Mouse (Mus musculus): Measurements from ENCODE around the gene Ficd.

Gene Ficd

DNA sequence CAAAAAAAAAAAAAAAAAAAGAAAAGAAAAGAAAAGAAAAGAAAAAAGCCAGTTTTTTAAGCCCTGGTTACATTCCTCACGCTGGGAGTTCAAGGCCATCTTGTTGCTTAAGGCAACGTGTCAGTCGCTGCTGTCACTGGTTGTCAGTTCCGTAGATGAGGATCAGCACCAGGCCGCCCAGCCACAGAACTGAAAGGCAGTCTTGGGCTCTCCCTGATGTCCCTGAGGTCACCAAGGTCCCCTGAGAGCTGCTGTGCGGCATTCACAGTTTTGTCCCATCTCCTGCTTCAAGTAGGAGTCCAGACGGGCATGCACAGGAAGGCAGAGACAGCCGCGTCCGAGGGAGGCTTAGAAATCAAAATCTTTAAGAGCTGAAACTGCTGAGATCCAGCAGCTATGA lies 40.0 kb downstream of the Ficd start:
- no peak for DNase-seq

- DNase-seq: no peak
These were observed 40.7 kb downstream of the Ficd start for GRCm38 (mm10) chr5:113776128-113776895.

DNA sequence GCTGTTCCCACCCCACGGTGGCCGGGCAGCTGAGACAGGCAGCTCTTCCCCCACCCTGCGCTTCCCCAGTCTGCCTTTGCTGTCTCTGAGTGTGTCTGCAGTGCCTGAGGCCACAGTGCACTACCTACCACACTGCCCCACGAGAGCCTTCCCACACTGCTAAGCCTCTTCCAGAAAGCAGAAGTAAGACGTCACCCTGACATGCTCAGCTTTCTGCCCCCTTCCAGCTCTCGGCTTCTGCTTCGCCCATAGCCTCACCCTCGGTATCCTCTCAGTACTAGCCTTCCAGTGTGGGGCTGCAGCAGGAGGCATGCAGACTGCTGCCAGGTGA lies 41.3 kb downstream of the Ficd start:
- no peak for DNase-seq

DNA sequence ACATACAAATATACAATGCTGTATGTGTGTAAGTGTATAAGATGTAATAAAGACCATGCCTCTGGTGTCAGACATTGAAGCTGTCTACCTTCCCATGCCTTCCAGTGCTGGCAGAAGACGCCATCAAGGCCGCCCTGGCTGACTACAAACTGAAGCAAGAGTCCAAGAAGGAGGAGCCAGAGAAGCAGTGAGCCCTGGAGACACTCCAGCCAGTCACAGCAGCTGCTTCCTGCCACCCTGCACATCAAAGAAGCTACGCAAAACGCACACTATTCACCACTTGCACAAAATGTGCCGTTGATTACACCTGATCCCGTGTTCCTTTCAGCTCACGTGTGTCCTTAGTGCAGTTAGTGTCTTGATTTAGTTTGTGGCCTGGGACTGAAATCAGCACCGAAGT lies 42.1 kb downstream of the Ficd start:
- DNase-seq: peak; percentile 45

- DNase-seq: no peak
These were observed 44.0 kb downstream of the Ficd start for GRCm38 (mm10) chr5:113779569-113779968.

GRCm38 (mm10) chr5:113780082-113780752 lies 44.6 kb downstream of the Ficd start:
- DNase-seq: no peak

- DNase-seq: no peak
These were observed 45.2 kb downstream of the Ficd start for GRCm38 (mm10) chr5:113780763-113781162.

DNA sequence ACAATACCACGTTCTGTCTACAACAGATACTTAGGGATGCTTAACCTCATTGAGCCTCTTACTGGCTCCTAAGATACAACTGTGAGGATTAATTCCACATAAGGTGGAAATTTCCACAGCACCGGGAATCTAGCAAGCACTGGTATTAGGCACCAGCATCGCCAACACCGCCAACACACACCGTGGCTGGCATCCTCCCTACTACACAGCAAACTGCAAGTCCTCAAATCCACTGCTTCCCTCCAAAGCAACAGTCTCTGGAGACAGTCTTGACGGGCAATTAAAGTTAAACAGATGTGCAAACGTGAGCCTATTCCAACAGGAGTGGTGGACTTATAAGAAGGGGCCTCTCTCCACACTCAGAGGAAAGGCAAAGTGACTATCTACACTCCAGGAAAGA lies 45.7 kb downstream of the Ficd start:
- no peak for DNase-seq

GRCm38 (mm10) chr5:113781875-113782274 lies 46.3 kb downstream of the Ficd start:
- no peak for DNase-seq

GRCm38 (mm10) chr5:113782624-113783023 lies 47.0 kb downstream of the Ficd start:
- DNase-seq: peak; percentile 58

DNA sequence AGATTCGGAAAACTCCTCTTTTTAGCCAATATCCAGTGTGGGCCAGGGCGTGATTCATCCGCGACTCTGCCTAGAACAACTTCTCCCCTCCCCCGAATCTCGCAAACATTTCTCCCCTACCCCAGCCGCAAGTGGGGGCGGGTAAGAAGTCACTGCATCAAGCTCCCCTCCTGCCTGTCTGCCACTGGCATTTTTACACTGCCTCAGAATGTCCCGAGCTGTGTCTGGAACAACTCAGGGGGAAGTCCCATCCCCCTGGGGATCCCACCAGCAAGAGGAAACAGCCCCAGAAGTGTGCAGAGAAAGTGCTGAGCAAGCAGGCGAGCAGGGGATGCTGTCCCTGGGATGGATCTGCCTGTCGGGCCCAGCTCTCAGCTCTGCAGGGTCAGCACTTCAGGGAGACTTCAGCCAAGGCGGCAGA lies 48.0 kb downstream of the Ficd start:
- DNase-seq: peak; percentile 85

DNA sequence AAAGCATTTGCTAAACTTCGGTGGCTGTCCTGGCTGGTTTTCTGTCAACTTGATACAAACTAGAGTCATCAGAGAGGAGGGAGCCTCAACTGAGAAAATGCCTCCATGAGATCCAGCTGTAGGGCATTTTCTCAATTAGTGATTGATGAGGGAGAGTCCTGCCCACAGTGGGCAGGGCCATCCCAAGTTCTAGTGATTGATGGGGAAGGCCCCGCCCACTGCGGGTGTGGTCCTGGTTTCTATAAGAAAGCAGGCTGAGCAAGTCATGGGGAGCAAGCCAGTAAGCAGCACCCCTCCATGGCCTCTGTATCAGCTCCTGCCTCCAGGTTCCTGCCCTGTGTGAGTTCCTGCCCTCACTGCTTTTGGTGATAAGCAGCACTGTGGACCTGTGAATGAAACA lies 48.5 kb downstream of the Ficd start:
- peak; percentile 51 for DNase-seq

DNA sequence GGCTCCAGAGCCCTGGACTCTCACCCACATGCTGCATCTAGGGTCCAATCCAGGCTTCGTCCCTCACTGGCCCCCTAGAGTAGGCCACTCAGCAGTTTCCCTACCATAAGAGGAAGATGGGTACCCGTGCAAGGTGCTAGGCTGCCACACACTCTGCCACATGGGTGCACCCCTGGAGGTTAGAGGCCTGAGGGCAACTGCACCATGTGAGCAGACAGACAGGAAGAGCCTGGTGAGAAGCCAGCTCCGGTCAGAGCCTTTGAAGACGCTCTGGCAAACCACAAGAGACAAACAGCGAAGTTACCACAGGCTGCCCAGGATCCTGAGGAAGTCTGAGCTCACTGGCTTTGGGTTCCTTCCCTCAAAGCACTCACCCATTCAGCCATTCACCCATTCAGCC lies 51.4 kb downstream of the Ficd start:
- DNase-seq: no peak

GRCm38 (mm10) chr5:113788645-113789044 lies 53.0 kb downstream of the Ficd start:
- DNase-seq: peak; percentile 59

DNA sequence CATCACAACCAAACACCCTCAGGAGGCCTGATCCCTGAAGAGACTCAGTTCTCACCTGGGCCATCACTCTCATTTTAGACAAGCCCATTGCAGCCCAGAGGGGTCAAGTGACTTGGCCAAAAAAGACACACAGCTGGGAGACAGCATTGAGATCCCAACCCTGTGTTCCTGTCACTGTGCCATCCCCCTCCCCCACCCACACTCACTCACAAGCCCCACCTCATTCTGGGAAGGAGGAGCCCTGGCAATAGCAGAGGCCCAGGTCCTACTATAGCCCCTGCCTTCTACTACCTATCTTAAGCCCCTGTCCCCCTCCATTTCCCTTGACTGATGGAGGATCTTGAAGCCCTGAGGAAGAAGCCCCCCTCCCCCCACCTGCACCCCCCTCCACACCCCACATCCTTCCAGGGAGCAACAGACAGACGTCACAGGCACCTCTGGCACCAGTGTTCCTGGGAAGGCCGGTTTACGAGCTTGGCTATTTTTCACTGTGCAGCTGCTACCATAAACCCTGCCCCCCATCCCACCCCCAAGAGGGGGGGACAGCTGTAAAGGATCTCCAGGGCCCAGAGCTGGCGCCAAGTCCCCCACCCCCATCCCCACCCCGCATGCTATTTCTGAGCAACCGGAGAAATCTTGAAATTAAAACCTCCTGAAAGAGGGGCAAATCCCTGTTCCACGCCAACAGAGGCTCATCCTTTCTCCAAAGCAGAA lies 53.6 kb downstream of the Ficd start:
- peak; percentile 87 for DNase-seq
